Comparison of ENCODE assay signal across 8 mouse cellular contexts in the genomic region with DNA sequence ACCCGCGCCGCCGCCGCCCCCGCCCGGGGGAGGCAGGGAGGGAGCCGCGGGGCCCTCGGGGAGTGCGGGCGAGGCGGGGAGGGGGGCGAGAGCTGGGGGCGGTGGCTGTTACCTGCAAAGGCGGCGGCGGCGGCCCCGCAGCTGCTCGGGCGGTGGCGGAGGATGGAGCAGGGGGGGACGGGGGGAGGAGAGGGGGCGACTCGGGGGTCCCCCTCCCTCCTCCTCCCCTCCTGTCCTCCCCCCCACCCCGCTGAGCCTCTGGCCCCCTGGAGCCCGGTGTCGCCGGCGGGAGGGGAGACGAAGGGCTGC. TPM values are rescaled to one million over a fixed set of nuclear protein-coding genes. Genes with fewer than 3 reads are reported as not detected.
DNase-seq lines count a peak whose midpoint lies in the region; ATAC-seq and TF ChIP-seq lines count a peak whose summit lies in the region.

TSS of gene Akt3 (minus strand) at position 170 of the 309 bp plus-strand sequence.

- TF ChIP-seq CTCF in brain, embryonic 14.5 days (IDR thresholded peaks at IDR 0.05; ENCODE audit: borderline replicate concordance, extremely low read depth, insufficient read depth, insufficient read length): no peak

- DNase-seq in ovary, postnatal 14 days (ENCODE audit: low spot score): peak; percentile 18
- no peak for DNase-seq in ovary, postnatal 10 days (ENCODE audit: low spot score)
- no peak for DNase-seq in brain, embryonic 14.5 days (ENCODE audit: low read depth)
- peak in 1 of 2 experiments; percentile 37 for DNase-seq in layer of hippocampus, postnatal 14 days (ENCODE audit: low spot score in 2 of 2)
- DNase-seq in cerebellum, postnatal 25 days: no peak
- DNase-seq in urinary bladder, postnatal 25 days (ENCODE audit: low spot score): no peak

- no peak for TF ChIP-seq POLR2A in brain, embryonic 14.5 days (IDR thresholded peaks at IDR 0.05; ENCODE audit: borderline replicate concordance, extremely low read depth, insufficient read depth, insufficient read length, poor library complexity, severe bottlenecking)

- no peak for ATAC-seq in granulocyte monocyte progenitor cell, adult 5-6 weeks (replicated peaks; ENCODE audit: poor library complexity, severe bottlenecking)
- no peak for ATAC-seq in megakaryocyte progenitor cell, adult 5-6 weeks (replicated peaks; ENCODE audit: poor library complexity)

RNA-seq across cellular contexts. Expression of gene Akt3, which starts in this region (rescaled TPM):
- polyA plus RNA-seq in brain, embryonic 14.5 days (2012; rRNA removed): 34.4 and 55.5 TPM in 2 replicates
- 28.1 and 36.3 TPM in 2 replicates for total RNA-seq in granulocyte monocyte progenitor cell, adult 5-6 weeks (2014; fragmentation: Nextera tagmentation)
- 36.7 and 47.1 TPM in 2 replicates for total RNA-seq in granulocyte monocyte progenitor cell, adult 5-6 weeks (2017)
- total RNA-seq in layer of hippocampus, postnatal 14 days (2021): 100 to 1,000 TPM; 287 to 289 TPM
- total RNA-seq in megakaryocyte progenitor cell, adult 5-6 weeks (2015): 35.5 and 39.3 TPM in 2 replicates
- total RNA-seq in megakaryocyte progenitor cell, adult 5-6 weeks (2017): 48.1 and 49.0 TPM in 2 replicates

Comparison
In these comparisons a context has a peak if more than half of its experiments do, and no peak if none do; other contexts are left out.
1. RNA of gene Akt3 (total RNA-seq): 287 to 289 TPM in layer of hippocampus, postnatal 14 days; 35.5 to 49.0 TPM in megakaryocyte progenitor cell, adult 5-6 weeks and 28.1 to 47.1 TPM in granulocyte monocyte progenitor cell, adult 5-6 weeks; every median in the first group is over 4 times any median in the second.